Mouse (Mus musculus) midbrain, embryonic 13.5 days (tissue): Measurements from ENCODE around the gene Atmin. TPM values are rescaled to one million over a fixed set of nuclear protein-coding genes. Genes with fewer than 3 reads are reported as not detected.
A peak's percentile ranks its signal among the peaks of the same experiment; 100 is the strongest.

Source experiments
- ATAC-seq: fragments of 200-750 bp; cut with Nextera tagmentation; 2 replicates; pipeline ENCODE4 v1.8.0; 2017; ENCODE audit warnings: mild to moderate bottlenecking, moderate TSS enrichment, moderate library complexity
- H3K27ac ChIP-seq: fragments of 300-500 bp; sonication (generic); 2 replicates; pipeline ENCODE4 v1.5.1; 2015; ENCODE audit warnings: inconsistent platforms, mild to moderate bottlenecking, moderate library complexity
- H3K27me3 ChIP-seq: fragments of 300-500 bp; sonication (generic); 2 replicates; pipeline ENCODE4 v1.6.1; 2015; ENCODE audit warnings: mild to moderate bottlenecking, inconsistent platforms
- H3K36me3 ChIP-seq: fragments of 300-500 bp; sonication (generic); 2 replicates; pipeline ENCODE4 v1.6.1; 2015; ENCODE audit warnings: mild to moderate bottlenecking, inconsistent platforms
- H3K4me1 ChIP-seq: fragments of 300-500 bp; sonication (generic); replicated peaks from 2 replicates; pipeline ENCODE4 v1.6.1; 2015; ENCODE audit warnings: inconsistent platforms
- H3K4me2 ChIP-seq: fragments of 300-500 bp; sonication (generic); replicated peaks from 2 replicates; pipeline ENCODE4 v1.6.1; 2015; ENCODE audit warnings: moderate library complexity, mild to moderate bottlenecking, inconsistent platforms
- H3K4me3 ChIP-seq: fragments of 300-500 bp; sonication (generic); replicated peaks from 2 replicates; pipeline ENCODE4 v1.5.1; 2015; ENCODE audit warnings: mild to moderate bottlenecking, inconsistent platforms
- H3K9ac ChIP-seq: fragments of 300-500 bp; sonication (generic); replicated peaks from 2 replicates; pipeline ENCODE4 v1.6.1; 2015; ENCODE audit warnings: mild to moderate bottlenecking, inconsistent platforms
- H3K9me3 ChIP-seq: fragments of 300-500 bp; sonication (generic); 2 replicates; pipeline ENCODE4 v1.6.1; 2016; ENCODE audit warnings: mild to moderate bottlenecking, inconsistent platforms
- WGBS: fragments of 180-500 bp; shearing (Covaris S2); methylation state at CpG from one replicate; pipeline ENCODE4 v1.1.7; 2015; 5-methylcytosine and 5-hydroxymethylcytosine counted together
- polyA plus RNA-seq: library from polyadenylated mRNA; unstranded; fragments of >200 nt; fragmentation: Nextera tagmentation; extraction: Ambion mirVana; gene quantifications from 2 replicates; pipeline ENCODE4 v1.2.1, GENCODE M21; 2015

The Atmin gene
- polyA plus RNA-seq, 1 experiment from 2014 or later: 20.1 TPM

- no peak overlapping the region for H3K27ac ChIP-seq
Measured at GRCm38 (mm10) chr8:116952428-116952827, 9.2 kb downstream of the Atmin start.

DNA sequence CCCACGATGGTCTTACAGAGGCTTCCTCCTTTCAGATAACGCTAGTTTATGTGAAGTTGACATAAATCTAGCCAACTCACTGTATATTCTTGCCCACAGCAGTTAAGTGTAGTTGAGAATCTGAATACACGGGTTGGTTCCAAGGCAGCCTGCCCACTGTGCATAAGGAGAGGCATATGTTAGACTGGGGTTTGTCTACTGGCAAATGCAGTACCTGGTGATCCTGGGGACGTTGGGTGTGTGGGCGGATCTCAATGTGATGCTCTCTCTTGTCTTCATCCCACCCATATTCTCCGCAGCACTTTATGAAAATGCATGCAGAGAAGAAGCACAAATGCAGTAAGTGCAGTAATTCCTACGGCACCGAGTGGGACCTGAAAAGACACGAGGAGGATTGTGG is 11.2 kb downstream of the Atmin start:
- no peaks in the 10 kb centered on the region for H3K4me1 ChIP-seq
- 93% methylated on average over 9 of the region's 9 CpGs for WGBS

More at GRCm38 (mm10) chr8:116952428-116952827, 9.2 kb downstream of the Atmin start:
- Histone ChIP-seq H3K4me1 (no peaks in the 10 kb centered on the region), H3K4me2 (no peak overlapping the region), H3K27me3 (no peaks in the 10 kb centered on the region), H3K9ac (no peak overlapping the region), H3K4me3 (no peak overlapping the region), H3K36me3 (peaks cover 43% of the 10 kb centered on the region), H3K9me3 (no peaks in the 10 kb centered on the region)
- 95% methylated on average over 8 of the region's 8 CpGs for WGBS
- no peak for ATAC-seq

GRCm38 (mm10) chr8:116969531-116969930 is 26.3 kb downstream of the Atmin start:
- H3K27ac ChIP-seq: no peak overlapping the region
- no peak overlapping the region for H3K4me3 ChIP-seq
- no peaks in the 10 kb centered on the region for H3K9me3 ChIP-seq
- H3K9ac ChIP-seq: no peak overlapping the region
- ATAC-seq: no peak
- WGBS: 87% methylated on average over 6 of the region's 6 CpGs
- no peaks in the 10 kb centered on the region for H3K4me1 ChIP-seq
- no peaks in the 10 kb centered on the region for H3K27me3 ChIP-seq
- peaks cover 10% of the 10 kb centered on the region for H3K36me3 ChIP-seq
- no peak overlapping the region for H3K4me2 ChIP-seq

More for the DNA sequence above, 11.2 kb downstream of the Atmin start:
- Histone ChIP-seq H3K9me3 (no peaks in the 10 kb centered on the region), H3K36me3 (peaks cover 63% of the 10 kb centered on the region), H3K4me2 (no peak overlapping the region), H3K27ac (no peak overlapping the region), H3K4me3 (no peak overlapping the region), H3K27me3 (no peaks in the 10 kb centered on the region), H3K9ac (no peak overlapping the region)
- ATAC-seq: no peak

DNA sequence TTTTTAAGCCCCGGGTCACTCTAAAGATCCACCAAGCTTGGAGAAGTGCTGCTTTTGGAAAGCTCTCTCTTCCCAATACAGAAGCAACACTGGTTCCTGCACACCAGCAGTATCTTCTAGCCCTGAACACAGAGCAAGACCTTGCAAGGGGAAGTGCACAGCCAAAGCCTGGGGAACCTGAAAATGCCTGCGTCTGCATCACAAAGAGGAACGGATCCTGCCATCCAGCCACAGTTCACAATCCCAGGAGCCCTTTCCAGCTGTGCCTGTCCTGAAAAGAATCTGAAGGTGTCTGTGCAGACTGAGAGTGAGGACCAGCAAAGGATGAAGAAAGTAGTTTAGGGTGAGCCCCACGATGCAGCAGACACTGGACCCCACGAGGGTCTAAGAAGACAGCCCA is 31.9 kb downstream of the Atmin start:
- Histone ChIP-seq H3K4me2 (no peak overlapping the region), H3K27ac (no peak overlapping the region), H3K9ac (no peak overlapping the region), H3K9me3 (no peaks in the 10 kb centered on the region), H3K27me3 (no peaks in the 10 kb centered on the region), H3K4me1 (peaks cover 13% of the 10 kb centered on the region), H3K4me3 (no peak overlapping the region), H3K36me3 (peaks cover 10% of the 10 kb centered on the region)
- 31% methylated on average over 5 of the region's 5 CpGs for WGBS
- no peak for ATAC-seq

DNA sequence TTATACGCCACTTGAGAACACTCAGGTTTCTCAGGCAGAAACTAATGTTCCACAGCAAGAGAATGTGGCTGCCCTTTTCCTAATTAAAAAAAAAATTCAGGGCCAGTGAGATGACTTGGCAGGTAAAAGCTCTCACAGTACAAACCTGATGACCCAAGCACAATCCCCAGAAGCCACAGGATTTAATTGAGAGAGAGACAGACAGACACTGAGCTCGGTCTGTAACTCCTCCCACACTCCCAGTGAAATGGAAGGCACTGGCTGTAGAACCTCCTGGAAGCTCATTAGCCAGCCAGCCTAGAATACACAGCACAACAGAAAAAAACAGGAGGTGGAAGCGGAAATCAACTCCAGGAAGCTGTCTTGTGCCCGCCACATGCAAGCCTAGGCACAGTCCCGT is 32.4 kb downstream of the Atmin start:
- Histone ChIP-seq H3K27ac (no peak overlapping the region), H3K9me3 (no peaks in the 10 kb centered on the region), H3K4me1 (peaks cover 13% of the 10 kb centered on the region), H3K9ac (no peak overlapping the region), H3K4me2 (no peak overlapping the region), H3K36me3 (peaks cover 10% of the 10 kb centered on the region), H3K4me3 (no peak overlapping the region), H3K27me3 (no peaks in the 10 kb centered on the region)
- 65% methylated on average over 5 of the region's 5 CpGs for WGBS
- no peak for ATAC-seq

GRCm38 (mm10) chr8:116978052-116978451 is 34.9 kb downstream of the Atmin start:
- 32% methylated on average over 8 of the region's 8 CpGs for WGBS
- H3K27me3 ChIP-seq: no peaks in the 10 kb centered on the region
- H3K4me1 ChIP-seq: peaks cover 13% of the 10 kb centered on the region
- no peaks in the 10 kb centered on the region for H3K9me3 ChIP-seq
- H3K27ac ChIP-seq: peak overlapping the region; percentile 64; the same call in 1 of the 2 replicates
- no peak for ATAC-seq
- H3K4me2 ChIP-seq: peak overlapping the region; percentile 73
- peaks cover 6% of the 10 kb centered on the region; the same call in 1 of the 2 replicates for H3K36me3 ChIP-seq
- peak overlapping the region; percentile 69 for H3K9ac ChIP-seq
- H3K4me3 ChIP-seq: peak overlapping the region; percentile 79

DNA sequence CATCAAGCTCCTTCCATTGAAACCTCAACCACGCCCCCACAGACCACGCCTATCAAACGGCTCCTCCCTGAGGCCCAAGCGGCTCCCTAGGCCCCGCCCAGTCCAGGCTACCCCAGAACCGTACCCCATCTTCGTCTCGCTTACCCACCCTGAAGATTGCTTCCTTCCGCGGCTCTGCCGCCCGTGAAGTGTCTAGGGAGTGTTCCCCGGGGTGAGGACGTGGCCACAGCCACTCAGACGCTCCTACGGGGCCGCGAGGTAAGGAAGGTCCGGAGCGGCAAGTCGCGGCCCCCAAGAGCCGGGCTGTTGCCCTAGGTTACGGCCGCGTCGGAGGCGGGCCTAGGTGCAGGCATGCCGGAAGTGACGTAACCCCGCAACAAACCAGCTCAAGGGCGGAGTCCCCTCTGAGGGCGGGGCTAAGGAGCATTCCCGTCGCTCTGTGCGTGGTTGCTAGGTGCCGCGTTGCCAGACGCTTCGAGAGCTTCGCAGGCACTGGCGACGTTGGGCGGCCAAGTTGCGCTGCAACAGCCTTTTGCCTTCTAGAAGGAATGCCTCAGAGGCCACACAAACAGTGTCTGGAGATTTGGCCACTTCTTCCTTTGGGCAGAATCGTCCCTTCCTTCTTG is 35.6 kb downstream of the Atmin start, which contains the start of gene 1700030J22Rik:
TSS of gene 1700030J22Rik (minus strand) at position 329 of the 626 bp plus-strand sequence.
- Histone ChIP-seq H3K4me3 (peak within 1 kb of the TSS; percentile 79), H3K4me2 (peak within 1 kb of the TSS; percentile 73), H3K36me3 (peaks cover 13% of the 10 kb centered on the region), H3K4me1 (peaks cover 13% of the 10 kb centered on the region), H3K27ac (peak within 1 kb of the TSS; percentile 64), H3K9me3 (no peaks in the 10 kb centered on the region), H3K9ac (peak within 1 kb of the TSS; percentile 69), H3K27me3 (no peaks in the 10 kb centered on the region)
- ATAC-seq: peak; percentile 98
- 0% methylated on average over 46 of the region's 46 CpGs for WGBS

DNA sequence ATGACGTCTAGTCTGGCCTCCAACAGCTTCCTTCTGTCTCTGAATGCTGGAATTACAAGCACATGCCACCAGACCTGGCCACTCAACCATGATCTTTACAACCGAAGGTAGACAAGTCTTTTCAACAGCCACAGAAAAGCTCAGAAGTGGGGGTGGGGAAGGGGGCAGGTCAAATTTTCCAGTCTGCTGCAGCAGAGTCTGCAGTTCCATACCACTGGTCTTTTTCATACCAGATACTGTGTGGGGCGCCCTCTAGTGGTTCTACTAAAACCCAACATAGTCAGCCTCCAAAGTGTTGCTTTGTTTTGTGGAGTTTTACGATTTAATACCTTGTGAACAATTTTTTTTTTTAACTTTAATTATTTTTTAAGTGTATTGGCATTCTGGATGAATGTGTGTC is 36.9 kb downstream of the Atmin start:
- Histone ChIP-seq H3K4me2 (no peak overlapping the region), H3K9me3 (no peaks in the 10 kb centered on the region), H3K27me3 (no peaks in the 10 kb centered on the region), H3K4me3 (no peak overlapping the region), H3K27ac (no peak overlapping the region), H3K36me3 (peaks cover 25% of the 10 kb centered on the region), H3K9ac (no peak overlapping the region), H3K4me1 (peaks cover 13% of the 10 kb centered on the region)
- no peak for ATAC-seq
- 12% methylated on average over 4 of the region's 4 CpGs for WGBS

DNA sequence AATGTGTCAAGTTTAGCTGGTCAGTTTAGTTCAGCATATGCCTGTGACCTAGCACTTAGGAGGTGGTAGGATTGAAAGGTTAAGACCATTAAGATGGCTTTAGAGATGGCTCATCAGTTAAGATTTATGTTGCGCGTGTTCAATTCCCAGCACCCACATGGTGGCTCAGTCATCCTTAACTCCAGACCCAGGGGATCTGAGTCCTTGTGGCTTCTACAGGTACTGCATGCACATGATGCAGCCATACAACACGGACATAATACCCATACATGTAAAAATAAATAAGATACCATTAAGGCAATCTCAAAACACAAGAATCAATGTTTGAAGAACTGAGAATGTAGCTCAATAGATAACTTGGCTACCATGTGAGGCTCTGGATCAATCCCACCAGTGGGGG is 46.6 kb downstream of the Atmin start:
- Histone ChIP-seq H3K4me1 (peaks cover 15% of the 10 kb centered on the region), H3K27me3 (no peaks in the 10 kb centered on the region), H3K9ac (no peak overlapping the region), H3K4me2 (no peak overlapping the region), H3K27ac (no peak overlapping the region), H3K36me3 (peaks cover 13% of the 10 kb centered on the region), H3K9me3 (no peaks in the 10 kb centered on the region), H3K4me3 (no peak overlapping the region)
- WGBS: 95% methylated on average over 3 of the region's 3 CpGs
- no peak for ATAC-seq

GRCm38 (mm10) chr8:116991241-116991640 is 48.0 kb downstream of the Atmin start:
- Histone ChIP-seq H3K4me2 (no peak overlapping the region), H3K9me3 (no peaks in the 10 kb centered on the region), H3K4me3 (no peak overlapping the region), H3K36me3 (peaks cover 5% of the 10 kb centered on the region; the same call in 1 of the 2 replicates), H3K4me1 (peaks cover 15% of the 10 kb centered on the region), H3K27ac (no peak overlapping the region), H3K9ac (no peak overlapping the region), H3K27me3 (no peaks in the 10 kb centered on the region)
- no peak for ATAC-seq
- WGBS: 73% methylated on average over 8 of the region's 8 CpGs

GRCm38 (mm10) chr8:116992176-116992971 is 49.2 kb downstream of the Atmin start:
- peak overlapping the region; percentile 71 for H3K9ac ChIP-seq
- peaks cover 15% of the 10 kb centered on the region for H3K4me1 ChIP-seq
- 9% methylated on average over 23 of the region's 23 CpGs for WGBS
- peak overlapping the region; percentile 92 for H3K4me2 ChIP-seq
- peak overlapping the region; percentile 66 for H3K4me3 ChIP-seq
- H3K27me3 ChIP-seq: no peaks in the 10 kb centered on the region
- H3K27ac ChIP-seq: no peak overlapping the region
- 0 out of 2 replicates have a peak, but pooled peaks cover 5% of the 10 kb centered on the region for H3K36me3 ChIP-seq
- ATAC-seq: no peak
- H3K9me3 ChIP-seq: no peaks in the 10 kb centered on the region
